Mouse (Mus musculus): Measurements from ENCODE around the gene Dennd4a. TPM values are rescaled to one million over a fixed set of nuclear protein-coding genes. Genes with fewer than 3 reads are reported as not detected.

The Dennd4a gene
- polyA plus RNA-seq, 1 experiment from 2014 or later: 3.9 TPM

DNA sequence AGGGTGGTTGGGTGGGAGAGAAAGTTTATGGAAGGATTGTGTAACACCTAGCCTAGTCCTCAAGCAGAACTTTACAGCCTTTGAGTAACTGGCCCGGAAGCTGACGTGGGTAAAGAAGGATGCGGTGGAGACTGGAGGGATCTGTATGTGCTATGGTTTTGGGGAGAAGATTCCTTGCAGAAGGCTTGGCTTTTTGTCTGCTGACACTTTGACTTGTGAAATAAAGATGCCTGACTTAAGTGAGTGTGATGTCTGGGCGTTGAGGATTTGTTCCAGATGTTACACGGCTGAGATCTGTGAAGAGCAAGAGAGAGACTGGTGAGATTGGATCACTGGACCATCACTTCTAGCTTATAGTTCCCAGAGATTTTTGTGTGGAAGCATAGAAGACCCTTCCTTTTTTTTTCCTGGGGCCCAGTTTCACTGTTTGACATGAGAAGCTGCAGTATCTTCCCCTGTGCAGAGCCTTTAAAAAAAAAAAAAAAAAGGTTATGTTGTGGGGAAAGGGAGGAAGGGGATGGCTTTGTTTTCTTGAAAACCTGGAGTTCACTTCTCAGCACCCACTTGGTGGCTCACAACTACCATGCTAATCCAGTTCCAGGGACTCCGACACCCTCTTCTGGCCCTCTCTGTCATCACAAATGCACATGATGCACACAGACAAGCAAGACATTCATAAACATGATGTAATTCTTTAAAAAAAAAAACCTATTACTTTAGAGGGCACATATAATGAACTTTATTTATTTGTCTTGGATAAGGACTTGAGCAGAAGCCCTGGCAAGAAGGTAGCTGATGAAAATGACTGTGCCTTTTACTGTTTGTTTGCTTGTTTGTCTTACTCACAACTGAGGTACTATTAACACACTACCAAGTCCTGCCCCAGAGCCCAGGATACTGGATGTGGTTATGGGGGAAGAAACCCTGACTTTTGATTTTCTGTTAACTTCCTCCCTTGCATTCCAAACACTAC lies 16.4 kb upstream of the Dennd4a start:
- Histone ChIP-seq H3K4me2 (ENCODE audit: low read depth, low read length) (no peak overlapping the region), H3K9ac (ENCODE audit: low read depth, low read length) (no peak overlapping the region), H3K9me3 (ENCODE audit: control insufficient read depth, low read length) (no peaks in the 10 kb centered on the region), H3K27ac (ENCODE audit: low read length) (no peak overlapping the region), H3K36me3 (ENCODE audit: control insufficient read depth, insufficient read depth, low read length) (no peaks in the 10 kb centered on the region), H3K4me1 (ENCODE audit: control insufficient read depth, insufficient read depth, low read length) (no peaks in the 10 kb centered on the region), H3K27me3 (replicated peaks; ENCODE audit: control insufficient read depth, insufficient read depth, low read length) (no peaks in the 10 kb centered on the region), H3K4me3 (ENCODE audit: low read length) (no peak overlapping the region)
- whole genome bisulfite sequencing: 72% methylated on average over 6 of the region's 6 CpGs
- no peak for ATAC-seq

DNA sequence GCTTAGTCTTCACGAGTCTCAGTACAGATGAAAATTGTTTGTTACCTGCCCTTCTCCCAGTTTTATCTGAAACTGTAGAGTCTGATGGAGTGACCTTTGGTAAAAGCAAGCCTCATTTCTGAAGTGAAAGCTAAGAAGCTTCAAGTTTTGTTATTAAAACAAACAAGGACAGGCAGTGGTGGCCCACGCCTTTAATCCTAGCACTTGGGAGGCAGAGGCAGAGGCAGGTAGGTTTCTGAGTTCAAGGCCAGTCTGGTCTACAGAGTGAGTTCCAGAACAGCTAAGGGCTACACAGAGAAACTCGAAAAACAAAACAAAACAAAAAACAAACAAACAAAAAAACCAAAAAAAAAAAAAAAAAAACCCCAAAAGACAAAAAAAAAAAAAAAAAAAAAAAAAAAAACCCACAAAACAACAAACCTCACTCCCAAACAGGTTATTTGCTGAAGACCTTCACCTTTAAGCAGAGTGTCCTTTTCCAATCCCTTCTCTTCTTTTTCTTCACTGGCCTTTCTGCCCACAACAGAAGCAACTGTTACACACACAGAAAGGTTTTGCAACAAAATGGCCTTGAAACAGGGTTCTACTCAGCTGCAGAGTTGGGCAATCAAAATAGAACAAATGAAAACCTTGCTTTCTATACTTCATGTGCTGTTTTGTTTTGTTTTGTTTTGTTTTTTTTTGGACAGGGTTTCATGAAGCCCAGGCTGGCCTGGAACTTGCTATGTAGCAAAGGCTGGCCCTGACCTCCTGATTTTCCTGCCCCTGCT lies 15.1 kb upstream of the Dennd4a start:
- H3K9ac ChIP-seq (ENCODE audit: low read depth, low read length): no peak overlapping the region
- no peak for ATAC-seq
- H3K4me3 ChIP-seq (ENCODE audit: low read length): no peak overlapping the region
- no peaks in the 10 kb centered on the region; the same call in 1 of the 2 replicates for H3K9me3 ChIP-seq (ENCODE audit: control insufficient read depth, low read length)
- 58% methylated on average over 3 of the region's 3 CpGs for WGBS
- no peaks in the 10 kb centered on the region for H3K36me3 ChIP-seq (ENCODE audit: control insufficient read depth, insufficient read depth, low read length)
- H3K27ac ChIP-seq (ENCODE audit: low read length): no peak overlapping the region
- no peaks in the 10 kb centered on the region for H3K4me1 ChIP-seq (ENCODE audit: control insufficient read depth, insufficient read depth, low read length)
- no peak overlapping the region for H3K4me2 ChIP-seq (ENCODE audit: low read depth, low read length)
- no peaks in the 10 kb centered on the region for H3K27me3 ChIP-seq (replicated peaks; ENCODE audit: control insufficient read depth, insufficient read depth, low read length)

DNA sequence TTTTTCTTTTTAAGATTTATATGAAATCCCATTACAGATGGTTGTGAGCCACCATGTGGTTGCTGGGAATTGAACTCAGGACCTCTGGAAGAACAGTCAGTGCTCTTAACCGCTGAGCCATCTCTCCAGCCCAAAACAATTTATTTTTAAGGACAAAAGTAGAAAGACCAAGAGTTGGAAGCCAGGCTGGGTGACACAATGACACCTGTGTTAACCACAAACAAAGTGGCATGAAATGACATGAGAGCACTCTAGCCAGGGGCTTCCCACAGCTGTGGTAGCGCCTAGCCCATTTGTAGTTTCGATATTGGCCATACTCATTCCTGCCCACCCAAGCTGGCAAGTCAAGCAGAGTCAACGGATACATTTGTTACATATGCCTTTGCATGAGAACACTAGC lies 13.7 kb upstream of the Dennd4a start:
- 90% methylated on average over 4 of the region's 4 CpGs for WGBS
- H3K27me3 ChIP-seq (replicated peaks; ENCODE audit: control insufficient read depth, insufficient read depth, low read length): no peaks in the 10 kb centered on the region
- no peak overlapping the region for H3K9ac ChIP-seq (ENCODE audit: low read depth, low read length)

DNA sequence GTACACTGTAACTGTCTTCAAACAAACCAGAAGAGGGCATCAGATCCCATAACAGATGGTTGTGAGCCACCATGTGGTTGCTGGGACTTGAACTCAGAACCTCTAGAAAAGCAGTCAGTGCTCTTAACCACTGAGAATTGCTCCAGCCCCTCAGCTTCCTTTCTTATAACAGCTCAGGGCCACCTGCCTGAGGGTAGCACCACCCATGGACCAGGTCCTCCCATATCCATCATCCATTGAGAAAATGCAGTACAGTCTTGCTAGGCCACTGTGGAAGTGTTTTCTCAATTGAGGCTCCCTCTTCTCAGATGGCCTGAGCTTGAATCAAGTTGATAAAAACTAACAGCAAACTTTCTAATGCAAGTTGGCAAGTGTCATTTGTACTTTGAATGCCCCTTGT lies 13.0 kb upstream of the Dennd4a start:
- no peaks in the 10 kb centered on the region; the same call in 1 of the 2 replicates for H3K9me3 ChIP-seq (ENCODE audit: control insufficient read depth, low read length)
- no peak overlapping the region for H3K27ac ChIP-seq (ENCODE audit: low read length)
- no peak overlapping the region for H3K4me3 ChIP-seq (ENCODE audit: low read length)
- no peak overlapping the region for H3K9ac ChIP-seq (ENCODE audit: low read depth, low read length)
- no peaks in the 10 kb centered on the region for H3K4me1 ChIP-seq (ENCODE audit: control insufficient read depth, insufficient read depth, low read length)
- H3K4me2 ChIP-seq (ENCODE audit: low read depth, low read length): no peak overlapping the region
- H3K27me3 ChIP-seq (replicated peaks; ENCODE audit: control insufficient read depth, insufficient read depth, low read length): no peaks in the 10 kb centered on the region
- ATAC-seq: no peak
- no peaks in the 10 kb centered on the region for H3K36me3 ChIP-seq (ENCODE audit: control insufficient read depth, insufficient read depth, low read length)

More for the DNA sequence above, 13.7 kb upstream of the Dennd4a start:
- Histone ChIP-seq H3K4me3 (ENCODE audit: low read length) (no peak overlapping the region), H3K9me3 (ENCODE audit: control insufficient read depth, low read length) (no peaks in the 10 kb centered on the region; the same call in 1 of the 2 replicates), H3K36me3 (ENCODE audit: control insufficient read depth, insufficient read depth, low read length) (no peaks in the 10 kb centered on the region), H3K27ac (ENCODE audit: low read length) (no peak overlapping the region), H3K4me2 (ENCODE audit: low read depth, low read length) (no peak overlapping the region), H3K4me1 (ENCODE audit: control insufficient read depth, insufficient read depth, low read length) (no peaks in the 10 kb centered on the region)
- no peak for ATAC-seq

DNA sequence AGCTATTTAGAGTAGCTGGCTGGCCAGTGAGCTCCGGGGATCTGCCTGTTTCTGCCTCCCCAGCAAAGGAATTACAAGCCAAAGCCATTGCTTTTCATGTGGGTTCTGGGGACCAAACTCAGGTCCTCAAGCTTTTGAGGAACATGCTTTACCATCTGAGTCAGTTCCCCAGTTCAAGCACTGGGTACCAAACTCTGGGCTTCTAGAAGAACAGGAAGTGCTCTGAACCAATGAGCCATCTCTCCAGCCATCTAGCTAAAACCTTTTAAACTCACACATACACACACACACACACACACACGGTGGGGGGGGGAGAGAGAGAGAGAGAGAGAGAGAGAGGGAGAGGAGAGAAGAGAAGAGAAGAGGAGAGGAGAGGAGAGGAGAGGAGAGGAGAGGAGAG lies 12.3 kb upstream of the Dennd4a start:
- no peak overlapping the region for H3K9ac ChIP-seq (ENCODE audit: low read depth, low read length)
- 93% methylated on average over 1 of the region's 2 CpGs for WGBS
- no peaks in the 10 kb centered on the region; the same call in 1 of the 2 replicates for H3K9me3 ChIP-seq (ENCODE audit: control insufficient read depth, low read length)
- no peak overlapping the region for H3K4me2 ChIP-seq (ENCODE audit: low read depth, low read length)
- H3K4me1 ChIP-seq (ENCODE audit: control insufficient read depth, insufficient read depth, low read length): no peaks in the 10 kb centered on the region
- no peak for ATAC-seq
- H3K27me3 ChIP-seq (replicated peaks; ENCODE audit: control insufficient read depth, insufficient read depth, low read length): no peaks in the 10 kb centered on the region
- H3K4me3 ChIP-seq (ENCODE audit: low read length): no peak overlapping the region
- no peaks in the 10 kb centered on the region for H3K36me3 ChIP-seq (ENCODE audit: control insufficient read depth, insufficient read depth, low read length)
- no peak overlapping the region for H3K27ac ChIP-seq (ENCODE audit: low read length)

DNA sequence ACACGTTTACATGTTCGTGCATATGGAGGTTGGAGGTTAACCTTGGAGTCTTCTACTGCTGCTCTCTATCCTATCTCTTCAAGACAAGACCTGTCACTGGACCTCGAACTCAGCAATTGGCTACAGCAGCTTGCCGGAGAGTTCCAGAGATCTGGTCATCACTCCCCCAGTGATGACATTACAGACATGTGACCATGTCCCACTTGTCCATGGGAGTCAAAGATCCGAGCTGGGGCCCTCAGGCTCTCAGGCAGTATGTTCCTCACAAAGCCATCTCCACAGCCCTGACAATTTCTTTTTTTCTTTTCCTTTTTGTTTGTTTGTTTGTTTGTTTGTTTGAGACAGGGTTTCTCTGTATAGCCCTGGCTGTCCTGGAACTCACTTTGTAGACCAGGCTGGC lies 11.6 kb upstream of the Dennd4a start:
- Histone ChIP-seq H3K27me3 (replicated peaks; ENCODE audit: control insufficient read depth, insufficient read depth, low read length) (no peaks in the 10 kb centered on the region), H3K4me3 (ENCODE audit: low read length) (no peak overlapping the region), H3K36me3 (ENCODE audit: control insufficient read depth, insufficient read depth, low read length) (no peaks in the 10 kb centered on the region), H3K27ac (ENCODE audit: low read length) (no peak overlapping the region), H3K9me3 (ENCODE audit: control insufficient read depth, low read length) (no peaks in the 10 kb centered on the region; the same call in 1 of the 2 replicates), H3K4me2 (ENCODE audit: low read depth, low read length) (no peak overlapping the region), H3K4me1 (ENCODE audit: control insufficient read depth, insufficient read depth, low read length) (no peaks in the 10 kb centered on the region), H3K9ac (ENCODE audit: low read depth, low read length) (no peak overlapping the region)
- no peak for ATAC-seq
- 91% methylated on average over 5 of the region's 5 CpGs for WGBS

DNA sequence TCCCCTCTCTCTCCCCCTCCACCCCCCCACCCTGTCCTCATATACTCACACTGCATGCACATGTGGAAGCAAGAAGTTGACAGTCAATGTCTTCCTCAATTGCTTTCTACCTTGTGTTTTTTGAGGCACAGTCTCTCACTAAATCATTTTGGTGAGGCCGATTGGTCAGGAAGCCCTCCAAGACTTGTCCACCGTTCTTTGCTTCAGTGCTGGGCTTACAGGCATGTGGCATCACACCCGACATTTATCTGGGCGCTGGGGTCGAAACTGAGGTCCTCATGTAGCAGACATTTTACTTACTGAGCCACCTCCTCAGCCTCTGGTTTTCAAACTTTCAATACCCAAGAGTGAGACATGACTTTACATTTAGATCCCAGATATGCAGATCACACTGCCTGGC lies 8.6 kb upstream of the Dennd4a start:
- no peaks in the 10 kb centered on the region for H3K36me3 ChIP-seq (ENCODE audit: control insufficient read depth, insufficient read depth, low read length)
- 88% methylated on average over 5 of the region's 5 CpGs for WGBS

DNA sequence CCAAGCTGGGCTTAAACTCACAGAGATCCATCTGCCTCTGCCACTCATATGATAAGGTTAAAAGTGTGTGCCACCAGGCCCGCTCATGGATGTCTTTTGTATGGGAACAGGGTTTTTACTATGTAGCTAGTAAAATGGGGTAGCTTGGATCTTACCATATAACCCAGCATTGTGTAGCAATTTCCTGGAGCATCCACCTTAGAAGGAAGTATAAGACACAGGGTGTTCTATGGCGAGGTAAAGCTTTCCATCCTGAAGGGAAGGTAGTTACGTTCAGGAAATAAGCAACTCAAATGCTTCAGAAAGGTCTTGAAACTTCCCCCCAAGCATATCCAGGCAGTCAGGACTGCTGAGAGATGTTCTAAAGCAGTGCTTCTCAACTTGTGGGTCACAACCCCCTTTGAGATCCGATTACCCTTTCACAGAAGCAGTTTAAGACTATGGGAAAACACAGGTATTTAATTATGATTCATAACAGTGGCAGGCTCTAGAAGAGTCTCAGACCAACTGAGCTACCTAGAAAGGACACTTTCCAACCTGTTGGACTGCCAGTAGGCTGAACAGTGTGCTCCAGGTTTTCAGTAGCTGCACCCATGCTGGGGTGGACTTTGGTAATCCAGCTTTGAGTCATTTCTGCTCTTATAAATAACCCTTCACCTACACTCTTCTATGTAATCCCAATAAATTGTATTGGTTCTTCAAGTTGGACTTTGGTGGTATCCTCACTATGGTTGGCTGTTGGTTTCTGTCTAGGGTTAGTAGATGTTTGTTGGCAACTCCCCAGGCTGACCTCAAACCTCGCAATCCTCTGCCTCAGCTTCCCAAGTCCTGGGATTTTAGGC lies 7.5 kb upstream of the Dennd4a start:
- H3K9ac ChIP-seq (ENCODE audit: low read depth, low read length): no peak overlapping the region
- no peaks in the 10 kb centered on the region; the same call in 1 of the 2 replicates for H3K9me3 ChIP-seq (ENCODE audit: control insufficient read depth, low read length)
- no peak for ATAC-seq
- H3K27ac ChIP-seq (ENCODE audit: low read length): no peak overlapping the region
- no peaks in the 10 kb centered on the region for H3K4me1 ChIP-seq (ENCODE audit: control insufficient read depth, insufficient read depth, low read length)
- H3K36me3 ChIP-seq (ENCODE audit: control insufficient read depth, insufficient read depth, low read length): no peaks in the 10 kb centered on the region
- H3K27me3 ChIP-seq (replicated peaks; ENCODE audit: control insufficient read depth, insufficient read depth, low read length): no peaks in the 10 kb centered on the region
- H3K4me3 ChIP-seq (ENCODE audit: low read length): no peak overlapping the region
- H3K4me2 ChIP-seq (ENCODE audit: low read depth, low read length): no peak overlapping the region
- WGBS: 82% methylated on average over 5 of the region's 5 CpGs

More for the DNA sequence above, 8.6 kb upstream of the Dennd4a start:
- H3K4me3 ChIP-seq (ENCODE audit: low read length): no peak overlapping the region
- H3K9ac ChIP-seq (ENCODE audit: low read depth, low read length): no peak overlapping the region
- no peaks in the 10 kb centered on the region; the same call in 1 of the 2 replicates for H3K9me3 ChIP-seq (ENCODE audit: control insufficient read depth, low read length)
- H3K27ac ChIP-seq (ENCODE audit: low read length): no peak overlapping the region
- H3K27me3 ChIP-seq (replicated peaks; ENCODE audit: control insufficient read depth, insufficient read depth, low read length): no peaks in the 10 kb centered on the region
- H3K4me1 ChIP-seq (ENCODE audit: control insufficient read depth, insufficient read depth, low read length): no peaks in the 10 kb centered on the region
- no peak overlapping the region for H3K4me2 ChIP-seq (ENCODE audit: low read depth, low read length)
- ATAC-seq: no peak

DNA sequence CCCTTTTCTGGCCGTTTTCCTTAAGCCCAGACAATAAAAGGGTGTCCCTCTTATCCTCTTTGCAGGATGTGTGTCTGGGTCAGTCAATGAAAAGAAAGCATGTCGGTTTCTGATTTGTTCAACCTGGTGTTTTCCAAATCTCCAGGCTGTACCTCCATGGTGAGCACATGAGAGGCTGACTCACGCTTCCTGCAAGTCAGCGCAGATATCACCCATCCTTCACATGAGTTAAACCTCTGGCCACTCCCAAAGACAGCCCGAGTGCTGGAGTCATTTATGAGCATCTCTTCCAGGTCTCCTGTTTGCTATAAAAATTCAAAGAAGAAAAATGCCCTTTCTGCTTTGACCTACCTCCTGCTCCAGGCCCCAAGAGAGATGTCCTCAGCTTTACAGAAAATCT lies 5.3 kb upstream of the Dennd4a start:
- Histone ChIP-seq H3K27me3 (replicated peaks; ENCODE audit: control insufficient read depth, insufficient read depth, low read length) (no peaks in the 10 kb centered on the region), H3K4me1 (ENCODE audit: control insufficient read depth, insufficient read depth, low read length) (no peaks in the 10 kb centered on the region), H3K9ac (ENCODE audit: low read depth, low read length) (no peak overlapping the region), H3K36me3 (ENCODE audit: control insufficient read depth, insufficient read depth, low read length) (no peaks in the 10 kb centered on the region), H3K4me3 (ENCODE audit: low read length) (no peak overlapping the region), H3K4me2 (ENCODE audit: low read depth, low read length) (no peak overlapping the region), H3K27ac (ENCODE audit: low read length) (peak overlapping the region; percentile 43), H3K9me3 (ENCODE audit: control insufficient read depth, low read length) (no peaks in the 10 kb centered on the region)
- peak; percentile 62; the same call in 1 of the 2 replicates for ATAC-seq
- 46% methylated on average over 5 of the region's 5 CpGs for WGBS

Data from intestine, embryonic 16.5 days (tissue).